Mouse (Mus musculus): ENCODE measurements around the gene Shmt1. TPM values are rescaled to one million over a fixed set of nuclear protein-coding genes. Genes with fewer than 3 reads are reported as not detected.

The Shmt1 gene
- polyA plus RNA-seq, 1 experiment from 2014 or later = 72.6 TPM

DNA sequence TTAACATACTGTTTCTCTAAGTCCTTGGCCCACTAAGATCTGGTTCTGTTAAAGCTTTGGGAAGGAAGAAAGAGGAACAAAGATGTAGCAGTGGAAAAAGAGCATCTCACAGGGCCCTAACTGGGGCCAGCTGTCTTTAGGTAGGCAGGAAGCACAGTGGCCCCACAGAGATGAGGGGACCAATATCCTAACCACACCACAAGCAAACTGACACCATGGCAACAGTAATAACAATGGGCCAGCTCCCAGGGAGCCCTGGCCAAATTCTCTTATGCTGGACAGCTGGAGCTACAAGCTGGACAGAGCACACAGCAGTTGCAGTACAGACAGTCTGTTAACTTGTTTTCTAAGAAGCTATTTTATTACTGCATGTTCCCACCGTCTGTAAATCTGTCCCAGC is 23.9 kb downstream of the Shmt1 start:
- Histone ChIP-seq H3K27ac (no peak overlapping the region), H3K4me3 (replicated peaks) (no peak overlapping the region), H3K4me2 (no peak overlapping the region), H3K27me3 (replicated peaks) (no peaks in the 10 kb centered on the region), H3K9me3 (no peaks in the 10 kb centered on the region), H3K4me1 (0 out of 2 replicates have a peak, but pooled peaks cover under 1% of the 10 kb centered on the region), H3K9ac (no peak overlapping the region), H3K36me3 (peaks cover 69% of the 10 kb centered on the region)
- no peak for ATAC-seq (ENCODE audit: insufficient read depth, low FRiP score, low read depth)
- 70% methylated on average over 1 of the region's 1 CpGs for WGBS

DNA sequence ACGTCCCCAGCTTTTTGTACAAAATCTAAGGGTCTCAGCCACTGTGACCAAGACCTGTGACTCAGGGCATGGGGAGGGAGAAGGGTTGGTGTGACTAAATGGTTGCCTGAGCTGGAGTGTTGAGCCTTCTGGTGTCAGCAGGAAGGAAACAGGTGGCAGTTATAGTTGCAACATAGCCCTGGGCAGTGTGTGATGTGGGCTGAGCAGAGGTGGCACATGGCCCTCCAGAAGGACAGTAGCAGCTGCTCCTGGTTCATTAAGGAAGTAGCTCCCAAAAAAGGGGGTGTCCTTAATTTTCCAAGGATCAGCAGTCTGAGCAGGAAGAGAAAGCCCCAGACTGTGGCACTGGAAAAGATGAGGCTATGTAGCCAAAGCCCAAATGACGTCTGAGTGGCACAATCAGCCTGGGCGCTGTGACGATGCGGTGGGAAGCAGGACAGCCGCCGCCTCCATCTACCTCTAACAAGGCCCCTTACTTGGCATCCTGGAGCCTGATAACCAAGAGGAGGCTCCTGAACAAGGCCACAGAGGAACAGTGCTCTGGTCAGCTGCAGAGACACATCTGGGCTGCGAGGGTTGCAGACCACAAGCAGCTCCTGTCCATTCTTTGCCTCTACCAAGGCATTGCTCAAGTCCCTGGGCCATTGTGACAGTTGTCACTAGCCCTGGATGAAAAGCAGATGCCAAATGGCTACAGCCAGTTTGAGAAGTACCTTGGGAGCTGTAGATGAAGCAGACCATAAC is 27.2 kb downstream of the Shmt1 start:
- H3K9me3 ChIP-seq = no peaks in the 10 kb centered on the region
- no peak overlapping the region for H3K27ac ChIP-seq
- H3K4me2 ChIP-seq = no peak overlapping the region
- peaks cover 49% of the 10 kb centered on the region for H3K36me3 ChIP-seq
- H3K27me3 ChIP-seq (replicated peaks) = no peaks in the 10 kb centered on the region
- H3K4me3 ChIP-seq (replicated peaks) = no peak overlapping the region
- no peak for ATAC-seq (ENCODE audit: insufficient read depth, low FRiP score, low read depth)
- peaks cover 31% of the 10 kb centered on the region for H3K4me1 ChIP-seq
- WGBS = 88% methylated on average over 8 of the region's 8 CpGs
- H3K9ac ChIP-seq = no peak overlapping the region

DNA sequence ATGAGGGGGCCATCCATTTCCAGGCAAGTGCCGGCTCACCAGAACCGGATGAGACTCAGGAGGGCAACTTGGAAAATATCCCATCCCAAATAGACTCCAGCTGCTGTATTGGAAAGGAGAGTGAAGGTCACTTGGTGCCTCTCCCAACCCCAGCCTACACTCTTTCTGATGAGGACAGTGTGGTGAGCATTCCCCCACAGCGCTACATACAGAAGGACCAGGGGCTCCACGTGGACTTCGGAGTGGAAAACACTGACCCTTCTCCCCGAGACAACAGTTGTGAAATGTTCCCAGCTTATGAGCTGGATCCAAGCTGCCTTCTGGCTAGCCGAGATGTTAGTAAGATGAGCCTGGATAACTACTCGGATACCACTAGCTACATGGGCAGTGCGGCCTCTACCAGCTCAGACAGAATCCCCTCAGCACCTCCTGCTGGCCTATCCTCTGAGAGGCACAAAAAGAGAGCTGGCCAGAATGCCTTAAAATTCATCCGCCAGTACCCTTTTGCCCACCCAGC is 31.8 kb downstream of the Shmt1 start:
- no peak for ATAC-seq (ENCODE audit: insufficient read depth, low FRiP score, low read depth)
- peak overlapping the region; percentile 12; the same call in 1 of the 2 replicates for H3K4me3 ChIP-seq (replicated peaks)
- peak overlapping the region; percentile 44 for H3K4me2 ChIP-seq
- 88% methylated on average over 10 of the region's 10 CpGs for WGBS
- H3K9me3 ChIP-seq = no peaks in the 10 kb centered on the region
- peaks cover 58% of the 10 kb centered on the region for H3K4me1 ChIP-seq
- H3K9ac ChIP-seq = no peak overlapping the region; the same call in 1 of the 2 replicates
- no peaks in the 10 kb centered on the region for H3K27me3 ChIP-seq (replicated peaks)
- H3K27ac ChIP-seq = no peak overlapping the region
- H3K36me3 ChIP-seq = peaks cover 17% of the 10 kb centered on the region

DNA sequence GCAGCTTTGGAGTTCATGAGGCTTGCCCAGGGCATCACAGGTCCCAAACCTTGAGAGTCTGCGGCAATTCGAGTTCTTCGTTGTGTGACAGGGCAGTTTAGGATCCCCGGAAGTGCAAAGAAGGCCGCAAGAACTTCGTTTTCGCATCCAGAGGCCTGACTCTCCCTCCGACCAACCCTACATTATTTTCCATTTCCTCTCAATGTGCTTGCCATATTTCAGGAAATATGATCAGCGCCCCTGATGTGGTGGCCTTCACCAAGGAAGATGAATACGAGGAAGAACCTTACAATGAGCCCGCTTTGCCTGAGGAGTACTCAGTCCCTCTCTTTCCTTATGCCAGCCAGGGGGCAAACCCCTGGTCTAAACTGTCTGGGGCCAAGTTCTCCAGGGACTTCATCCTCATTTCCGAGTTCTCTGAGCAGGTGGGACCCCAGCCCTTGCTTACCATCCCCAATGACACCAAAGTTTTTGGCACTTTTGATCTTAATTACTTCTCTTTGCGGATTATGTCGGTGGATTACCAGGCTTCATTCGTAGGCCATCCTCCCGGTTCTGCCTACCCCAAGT is 33.6 kb downstream of the Shmt1 start:
- peak overlapping the region; percentile 80 for H3K4me2 ChIP-seq
- 0 out of 2 replicates have a peak, but pooled peaks cover 4% of the 10 kb centered on the region for H3K36me3 ChIP-seq
- H3K27me3 ChIP-seq (replicated peaks) = no peaks in the 10 kb centered on the region
- H3K9me3 ChIP-seq = no peaks in the 10 kb centered on the region
- WGBS = 23% methylated on average over 16 of the region's 16 CpGs
- no peak for ATAC-seq (ENCODE audit: insufficient read depth, low FRiP score, low read depth)
- H3K4me1 ChIP-seq = peaks cover 58% of the 10 kb centered on the region
- peak overlapping the region; percentile 68 for H3K9ac ChIP-seq
- peak overlapping the region; percentile 89 for H3K4me3 ChIP-seq (replicated peaks)
- H3K27ac ChIP-seq = peak overlapping the region; percentile 92

DNA sequence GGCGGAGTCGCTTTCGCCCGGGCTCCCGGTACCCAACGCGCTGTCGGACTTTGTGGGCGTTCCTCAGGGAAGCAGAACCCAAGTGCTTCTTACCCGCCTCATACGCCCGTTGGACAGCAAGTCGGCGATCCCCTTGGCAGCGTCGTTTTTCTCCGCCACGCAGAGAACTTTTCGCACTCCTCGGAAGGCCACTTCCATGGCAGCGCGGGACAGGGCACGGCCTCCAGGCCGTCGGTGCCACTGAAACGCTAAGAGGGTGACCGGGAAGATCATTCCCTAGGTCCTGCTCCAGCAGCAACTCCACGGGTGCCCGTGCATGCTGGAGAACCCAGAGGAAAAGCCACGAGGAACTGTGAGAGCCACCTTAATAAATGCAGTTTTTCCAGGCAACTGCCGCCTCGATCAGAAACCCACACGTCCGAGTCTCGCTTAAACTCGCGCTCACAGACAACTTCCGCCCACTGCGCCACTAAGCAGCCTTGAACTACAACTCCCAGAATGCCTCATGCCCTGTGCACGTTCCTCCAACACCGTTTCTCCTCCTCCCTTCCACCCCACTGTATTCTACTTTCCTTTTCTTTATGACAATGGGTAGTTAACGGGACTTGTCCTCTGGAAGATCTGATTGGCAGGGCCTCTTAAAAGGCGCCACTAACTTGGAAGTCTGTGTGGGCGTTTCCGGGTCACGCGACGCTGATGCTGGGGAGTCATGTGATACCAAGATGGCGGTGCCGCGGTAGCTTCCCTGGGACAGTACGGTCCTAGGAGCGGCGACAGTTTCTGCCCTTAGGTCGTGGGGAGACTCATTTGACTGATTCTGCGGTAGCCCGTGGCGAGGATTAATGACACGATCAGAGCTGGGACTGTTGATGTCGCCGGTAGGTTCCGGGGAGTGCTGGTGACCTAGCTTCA is 34.4 kb downstream of the Shmt1 start, which contains the start of the genes Top3a and Smcr8:
TSS of gene Top3a (minus strand) at position 537 of the 912 bp plus-strand sequence.
TSS of gene Smcr8 (plus strand) at position 696 of the 912 bp plus-strand sequence.
- no peaks in the 10 kb centered on the region for H3K9me3 ChIP-seq
- ATAC-seq (ENCODE audit: insufficient read depth, low FRiP score, low read depth) = peak; percentile 92
- H3K4me1 ChIP-seq = peaks cover 53% of the 10 kb centered on the region
- peak within 1 kb of the TSS; percentile 80 for H3K4me2 ChIP-seq
- H3K36me3 ChIP-seq = 0 out of 2 replicates have a peak, but pooled peaks cover 4% of the 10 kb centered on the region
- no peaks in the 10 kb centered on the region for H3K27me3 ChIP-seq (replicated peaks)
- peak within 1 kb of the TSS; percentile 92 for H3K27ac ChIP-seq
- peak within 1 kb of the TSS; percentile 70 for H3K9ac ChIP-seq
- H3K4me3 ChIP-seq (replicated peaks) = peak within 1 kb of the TSS; percentile 89
- whole genome bisulfite sequencing = under 1% methylated on average over 62 of the region's 62 CpGs

DNA sequence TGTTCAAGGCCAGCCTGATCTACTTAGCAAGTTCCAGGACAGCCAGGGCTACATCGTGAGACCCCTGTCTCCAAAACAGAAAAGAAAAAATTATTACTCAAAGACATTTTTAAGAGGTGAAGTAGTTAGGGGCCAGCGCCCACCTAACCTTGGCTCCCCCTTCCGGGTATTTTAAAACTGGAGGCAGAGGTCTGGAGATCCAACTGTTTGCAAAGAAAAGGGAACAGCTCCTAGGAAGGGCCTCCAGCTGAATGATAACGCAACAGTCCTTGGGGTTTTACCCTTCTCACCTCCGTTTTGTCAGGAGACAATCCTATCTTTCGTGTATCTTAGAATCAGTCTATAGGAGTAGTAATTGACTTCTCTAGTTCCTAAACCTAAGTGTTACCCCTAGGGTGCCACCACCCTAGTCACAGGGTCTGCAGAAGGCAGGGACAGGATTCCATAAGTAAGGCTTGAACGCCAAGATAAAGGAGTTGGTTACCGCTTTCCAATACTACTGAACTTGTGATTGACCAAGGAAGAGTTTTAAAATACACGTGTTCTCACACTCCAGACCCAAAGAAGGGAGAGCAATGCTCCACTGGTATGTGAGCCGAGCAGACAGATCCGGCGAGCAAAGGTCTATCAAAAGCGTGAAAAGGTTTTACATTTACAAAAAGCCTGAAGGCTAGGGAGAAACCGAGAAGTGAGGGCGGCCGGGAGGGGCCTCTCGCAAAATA is 35.2 kb downstream of the Shmt1 start:
- no peaks in the 10 kb centered on the region for H3K9me3 ChIP-seq
- H3K4me1 ChIP-seq = peaks cover 47% of the 10 kb centered on the region
- peak overlapping the region; percentile 70 for H3K9ac ChIP-seq
- H3K27ac ChIP-seq = peak overlapping the region; percentile 92; the same call in 1 of the 2 replicates
- 1% methylated on average over 17 of the region's 17 CpGs for WGBS
- H3K36me3 ChIP-seq = 0 out of 2 replicates have a peak, but pooled peaks cover 4% of the 10 kb centered on the region
- peak; percentile 6; the same call in 1 of the 2 replicates for ATAC-seq (ENCODE audit: insufficient read depth, low FRiP score, low read depth)
- H3K27me3 ChIP-seq (replicated peaks) = no peaks in the 10 kb centered on the region
- peak overlapping the region; percentile 80 for H3K4me2 ChIP-seq
- peak overlapping the region; percentile 89 for H3K4me3 ChIP-seq (replicated peaks)

DNA sequence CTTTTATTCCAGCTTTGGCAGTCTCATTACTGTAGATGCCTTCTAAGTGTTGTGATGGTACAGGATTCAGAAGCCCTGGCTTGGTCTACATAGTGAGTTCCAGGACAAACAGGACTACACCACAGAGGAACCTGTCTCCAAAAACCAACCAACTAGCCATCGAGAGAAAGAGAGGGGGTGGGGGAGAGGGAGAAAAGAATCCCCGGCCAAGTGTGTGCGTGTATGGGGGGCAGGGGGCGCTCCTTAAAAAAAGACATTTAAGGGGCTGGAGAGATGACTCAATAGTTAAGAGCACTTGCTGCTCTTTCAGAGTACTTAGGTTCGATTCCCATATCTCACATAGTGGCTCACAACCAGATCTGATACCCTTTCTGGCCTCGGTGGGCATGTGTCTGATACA is 35.9 kb downstream of the Shmt1 start:
- ATAC-seq (ENCODE audit: insufficient read depth, low FRiP score, low read depth) = no peak

DNA sequence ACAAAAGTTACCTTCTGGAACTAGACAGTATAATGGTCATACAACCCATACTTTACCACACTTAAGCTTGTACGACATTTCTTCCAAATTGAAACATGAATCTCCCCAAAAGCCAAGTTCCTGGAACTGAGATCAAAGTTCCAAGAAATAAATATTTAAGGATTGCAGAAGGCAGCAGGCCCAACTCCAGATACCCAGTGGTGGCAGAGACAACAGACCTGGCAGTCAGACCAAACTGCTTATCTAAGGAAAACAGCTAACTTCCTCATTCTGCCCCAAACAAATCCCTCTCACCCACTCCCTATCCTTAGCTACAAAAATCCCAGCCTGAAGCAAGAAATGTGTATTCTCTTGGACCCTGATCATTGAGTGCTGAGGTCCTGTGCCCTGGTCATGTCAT is 36.7 kb downstream of the Shmt1 start:
- Histone ChIP-seq H3K4me3 (replicated peaks) (no peak overlapping the region), H3K9me3 (no peaks in the 10 kb centered on the region), H3K27me3 (replicated peaks) (no peaks in the 10 kb centered on the region), H3K9ac (no peak overlapping the region), H3K27ac (no peak overlapping the region), H3K4me2 (peak overlapping the region; percentile 80; the same call in 1 of the 2 replicates), H3K36me3 (0 out of 2 replicates have a peak, but pooled peaks cover 4% of the 10 kb centered on the region), H3K4me1 (peaks cover 32% of the 10 kb centered on the region)
- 70% methylated on average over 1 of the region's 1 CpGs for WGBS
- no peak for ATAC-seq (ENCODE audit: insufficient read depth, low FRiP score, low read depth)

More for the DNA sequence above, 35.9 kb downstream of the Shmt1 start:
- H3K27me3 ChIP-seq (replicated peaks) = no peaks in the 10 kb centered on the region
- 42% methylated on average over 6 of the region's 6 CpGs for WGBS
- H3K4me1 ChIP-seq = peaks cover 40% of the 10 kb centered on the region
- H3K4me3 ChIP-seq (replicated peaks) = peak overlapping the region; percentile 89; the same call in 1 of the 2 replicates
- no peaks in the 10 kb centered on the region for H3K9me3 ChIP-seq
- H3K27ac ChIP-seq = no peak overlapping the region
- peak overlapping the region; percentile 80 for H3K4me2 ChIP-seq
- H3K9ac ChIP-seq = peak overlapping the region; percentile 70; the same call in 1 of the 2 replicates
- 0 out of 2 replicates have a peak, but pooled peaks cover 4% of the 10 kb centered on the region for H3K36me3 ChIP-seq

DNA sequence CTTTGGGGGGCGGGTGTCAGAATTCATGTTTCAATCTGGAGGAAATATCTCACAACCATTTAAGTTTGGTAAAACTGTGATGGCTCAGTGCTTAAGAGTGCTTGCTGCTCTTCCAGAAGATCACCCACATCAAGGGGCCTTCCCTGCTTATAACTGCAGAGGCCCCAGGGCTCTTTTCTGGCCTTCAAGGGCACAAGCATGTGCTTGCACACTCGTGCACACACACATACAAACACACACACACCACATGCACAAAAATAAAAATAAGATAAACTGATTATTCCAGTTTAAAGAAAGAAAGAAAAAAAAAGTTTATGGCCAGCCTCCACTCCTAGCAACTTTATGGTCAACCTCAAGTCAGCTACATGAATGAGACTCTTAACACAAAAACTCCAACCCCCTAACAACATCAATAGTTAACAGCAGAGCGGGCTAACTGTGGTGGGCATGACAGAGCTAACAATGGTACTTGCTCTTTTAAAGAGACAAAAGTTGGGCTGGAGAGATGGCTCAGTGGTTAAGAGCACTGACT is 37.3 kb downstream of the Shmt1 start:
- Histone ChIP-seq H3K27me3 (replicated peaks) (no peaks in the 10 kb centered on the region), H3K9me3 (no peaks in the 10 kb centered on the region), H3K9ac (no peak overlapping the region), H3K4me1 (peaks cover 26% of the 10 kb centered on the region), H3K4me2 (no peak overlapping the region), H3K27ac (no peak overlapping the region), H3K4me3 (replicated peaks) (no peak overlapping the region), H3K36me3 (0 out of 2 replicates have a peak, but pooled peaks cover 4% of the 10 kb centered on the region)
- WGBS = 88% methylated on average over 3 of the region's 3 CpGs
- ATAC-seq (ENCODE audit: insufficient read depth, low FRiP score, low read depth) = no peak

DNA sequence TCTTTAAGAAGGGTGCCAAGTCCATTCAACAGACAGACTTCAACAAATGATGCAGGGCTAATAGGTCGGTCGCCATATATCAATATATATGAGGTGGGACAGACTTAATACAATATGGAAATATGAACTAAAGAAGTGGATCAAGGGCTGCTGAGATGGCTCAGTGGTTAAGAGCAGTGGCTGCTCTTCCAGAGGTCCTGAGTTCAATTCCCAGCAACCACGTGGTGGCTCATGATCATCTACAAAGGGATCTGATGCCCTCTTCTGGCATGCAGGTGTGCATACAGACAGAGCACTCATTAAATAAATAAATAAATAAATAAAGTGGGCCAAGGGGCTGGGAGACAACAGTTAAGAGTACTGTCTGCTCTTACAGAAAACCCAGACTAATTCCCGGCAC is 39.4 kb downstream of the Shmt1 start:
- no peaks in the 10 kb centered on the region for H3K27me3 ChIP-seq (replicated peaks)
- H3K9ac ChIP-seq = no peak overlapping the region
- H3K36me3 ChIP-seq = no peaks in the 10 kb centered on the region
- ATAC-seq (ENCODE audit: insufficient read depth, low FRiP score, low read depth) = no peak
- peaks cover 12% of the 10 kb centered on the region; the same call in 1 of the 2 replicates for H3K4me1 ChIP-seq
- WGBS = 86% methylated on average over 4 of the region's 4 CpGs
- H3K4me3 ChIP-seq (replicated peaks) = no peak overlapping the region
- no peak overlapping the region for H3K27ac ChIP-seq
- no peak overlapping the region for H3K4me2 ChIP-seq
- H3K9me3 ChIP-seq = no peaks in the 10 kb centered on the region

Measured in stomach, embryonic 15.5 days (tissue).